Mouse (Mus musculus): ENCODE measurements around the gene Ranbp3.

Ranbp3 gene

GRCm38 (mm10) chr17:56727029-56727649 lies 54.0 kb downstream of the Ranbp3 start:
- no peak for DNase-seq (ENCODE audit: low spot score)

DNA sequence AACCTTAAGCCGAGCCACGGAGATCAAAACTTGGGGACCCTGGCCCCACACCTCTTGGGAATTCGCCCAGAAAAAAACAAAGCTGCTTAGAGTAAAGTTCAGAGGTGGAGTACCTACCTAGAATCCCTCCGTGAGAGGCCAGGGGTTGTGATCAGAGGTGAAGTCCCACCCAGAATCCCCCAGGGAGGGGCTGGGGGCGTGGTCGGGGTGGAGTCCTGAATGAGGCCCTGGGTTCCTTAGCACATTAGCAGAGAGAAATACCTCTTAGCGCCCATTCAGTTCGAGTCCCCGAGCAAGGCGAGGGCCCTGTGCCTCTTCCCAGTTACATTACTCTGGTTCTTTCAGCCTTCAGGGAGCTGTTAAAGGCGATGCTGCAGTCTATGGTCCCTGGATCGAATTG lies 54.6 kb downstream of the Ranbp3 start:
- DNase-seq (ENCODE audit: low spot score), result no peak

- DNase-seq (ENCODE audit: low spot score), result peak; percentile 61
These were observed 55.0 kb downstream of the Ranbp3 start for GRCm38 (mm10) chr17:56728117-56728516.

- no peak for DNase-seq (ENCODE audit: low spot score)
These were observed 56.1 kb downstream of the Ranbp3 start for GRCm38 (mm10) chr17:56729151-56729550.

DNA sequence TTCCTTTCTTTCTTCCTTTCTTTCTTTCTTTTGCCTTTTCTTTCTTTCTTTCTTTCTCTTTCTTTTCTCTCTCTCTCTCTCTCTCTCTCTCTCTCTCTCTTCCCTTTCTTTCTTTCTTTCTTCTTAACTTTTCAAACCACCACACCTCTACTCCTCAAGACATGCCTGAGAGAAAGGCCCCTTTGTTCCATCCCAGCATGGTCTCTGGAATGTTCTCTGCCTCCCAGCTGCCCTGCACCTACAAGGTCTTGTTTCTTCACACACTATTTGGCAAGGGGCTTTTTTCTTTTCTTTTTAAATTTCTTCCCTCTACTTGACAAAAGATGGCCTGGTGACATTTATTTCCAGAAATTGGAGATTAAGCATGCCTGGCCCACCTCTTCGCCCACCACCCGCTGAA lies 56.6 kb downstream of the Ranbp3 start:
- no peak for DNase-seq (ENCODE audit: low spot score)

GRCm38 (mm10) chr17:56736534-56736933 lies 63.4 kb downstream of the Ranbp3 start:
- DNase-seq (ENCODE audit: low spot score), result no peak

DNA sequence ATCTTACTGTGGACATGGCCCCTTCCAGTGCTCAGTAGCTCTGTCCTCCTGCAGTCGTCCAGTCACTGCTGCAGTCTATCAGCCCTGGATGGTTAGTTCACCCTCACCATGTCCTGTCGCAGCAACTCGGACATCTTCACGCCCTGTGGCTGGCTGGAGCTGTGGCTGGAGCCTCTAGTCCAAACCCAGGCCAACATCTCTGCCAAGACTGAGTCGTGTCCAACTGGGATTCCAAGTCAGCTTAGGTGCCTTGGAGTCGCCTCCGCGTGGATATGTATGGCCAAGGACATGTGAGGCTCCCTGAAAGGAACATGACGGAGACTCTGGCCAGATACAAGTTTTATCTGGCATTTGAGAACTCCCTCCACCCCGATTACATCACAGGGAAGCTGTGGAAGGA lies 65.1 kb downstream of the Ranbp3 start:
- DNase-seq (ENCODE audit: low spot score), result no peak

DNA sequence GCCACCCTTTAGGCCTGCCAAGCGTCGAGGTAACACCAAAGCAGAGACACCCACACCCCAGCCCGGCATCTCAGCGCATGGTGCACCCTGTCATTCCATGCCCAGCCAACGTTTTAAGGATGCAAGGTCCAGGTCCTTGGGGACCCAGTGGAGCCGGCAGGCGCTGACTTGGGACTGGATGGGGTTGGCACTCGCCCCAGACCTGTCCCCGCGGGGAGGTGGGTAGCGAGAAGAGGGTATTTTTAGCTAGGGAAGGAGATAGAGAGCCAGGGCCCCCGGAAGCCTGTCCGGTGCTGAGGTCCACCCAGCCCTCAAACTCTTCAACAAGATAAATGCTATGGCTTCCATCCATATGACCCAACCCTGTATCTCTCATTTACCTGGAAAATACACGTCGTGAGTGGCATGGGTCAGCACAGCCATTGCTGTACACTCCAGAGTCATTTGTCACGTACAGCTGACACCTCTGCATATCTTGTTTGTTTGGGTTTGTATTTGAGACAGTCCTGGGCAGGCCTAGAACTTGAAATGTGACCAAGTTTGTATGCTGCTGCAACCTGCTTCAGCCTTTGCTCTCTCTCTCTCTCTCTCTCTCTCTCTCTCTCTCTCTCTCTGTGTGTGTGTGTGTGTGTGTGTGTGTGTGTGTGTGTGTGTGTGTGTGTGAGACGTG lies 67.2 kb downstream of the Ranbp3 start:
- DNase-seq (ENCODE audit: low spot score), result no peak

DNA sequence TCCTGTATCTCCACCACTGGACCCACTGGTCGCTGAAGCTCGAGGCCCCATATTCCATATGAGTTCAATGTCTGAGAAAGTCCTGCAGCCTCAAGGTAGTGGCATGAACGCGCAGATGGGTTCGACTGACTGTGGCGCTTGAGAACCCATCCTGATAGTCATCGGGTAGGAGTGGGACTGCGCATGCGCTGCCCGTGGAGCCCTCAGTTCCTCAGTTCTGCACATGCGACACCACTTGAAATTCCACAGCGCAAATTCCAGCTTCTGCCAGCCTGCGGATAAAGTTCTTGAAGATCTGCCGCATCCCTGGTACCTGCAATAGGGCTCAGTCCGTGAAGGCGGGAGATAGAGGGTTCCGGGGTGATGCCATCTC lies 67.7 kb downstream of the Ranbp3 start:
- DNase-seq (ENCODE audit: low spot score), result no peak

DNA sequence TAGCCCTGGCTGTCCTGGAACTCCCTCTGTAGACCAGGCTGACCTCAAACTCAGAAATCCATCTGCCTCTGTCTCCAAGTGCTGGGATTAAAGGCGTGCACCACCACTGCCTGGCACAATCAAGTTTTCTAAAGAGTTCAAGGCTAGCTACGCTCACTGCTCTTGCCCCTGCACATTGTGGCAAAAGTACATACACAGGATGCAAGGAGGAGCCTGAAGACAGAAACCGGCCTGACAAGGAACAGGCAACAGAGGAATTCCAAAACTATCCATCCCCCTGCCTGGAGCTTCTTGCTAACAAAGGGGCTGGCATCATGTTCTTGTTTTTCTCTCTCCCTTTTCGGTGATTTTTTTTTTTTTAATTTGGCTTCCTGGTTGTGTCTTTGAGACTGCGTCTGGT lies 71.1 kb downstream of the Ranbp3 start:
- no peak for DNase-seq (ENCODE audit: low spot score)

- peak; percentile 46 for DNase-seq (ENCODE audit: low spot score)
These were observed 78.4 kb downstream of the Ranbp3 start for GRCm38 (mm10) chr17:56751404-56752072.

DNA sequence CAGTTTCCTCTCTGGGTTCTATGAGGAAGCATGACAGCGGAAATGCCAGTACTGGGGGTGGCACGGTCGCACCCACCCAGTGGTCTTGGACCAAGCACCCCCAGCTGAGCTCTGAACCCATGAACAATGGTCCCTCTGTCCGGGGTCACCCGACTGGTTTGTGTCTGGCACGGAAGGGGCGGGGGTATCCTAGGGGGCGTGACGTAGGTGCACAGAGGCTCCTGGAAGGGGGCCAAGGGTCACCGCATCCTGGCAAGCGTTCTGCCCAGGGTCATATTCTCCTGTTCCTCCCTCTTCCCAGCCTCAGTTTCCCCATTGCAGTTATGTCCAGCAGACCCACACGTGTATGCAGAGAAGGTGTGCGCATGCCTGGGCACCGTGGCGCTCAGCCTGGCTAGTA lies 80.4 kb downstream of the Ranbp3 start:
- DNase-seq (ENCODE audit: low spot score), result no peak

- no peak for DNase-seq (ENCODE audit: low spot score)
These were observed 81.4 kb downstream of the Ranbp3 start for GRCm38 (mm10) chr17:56754271-56755185.

DNA sequence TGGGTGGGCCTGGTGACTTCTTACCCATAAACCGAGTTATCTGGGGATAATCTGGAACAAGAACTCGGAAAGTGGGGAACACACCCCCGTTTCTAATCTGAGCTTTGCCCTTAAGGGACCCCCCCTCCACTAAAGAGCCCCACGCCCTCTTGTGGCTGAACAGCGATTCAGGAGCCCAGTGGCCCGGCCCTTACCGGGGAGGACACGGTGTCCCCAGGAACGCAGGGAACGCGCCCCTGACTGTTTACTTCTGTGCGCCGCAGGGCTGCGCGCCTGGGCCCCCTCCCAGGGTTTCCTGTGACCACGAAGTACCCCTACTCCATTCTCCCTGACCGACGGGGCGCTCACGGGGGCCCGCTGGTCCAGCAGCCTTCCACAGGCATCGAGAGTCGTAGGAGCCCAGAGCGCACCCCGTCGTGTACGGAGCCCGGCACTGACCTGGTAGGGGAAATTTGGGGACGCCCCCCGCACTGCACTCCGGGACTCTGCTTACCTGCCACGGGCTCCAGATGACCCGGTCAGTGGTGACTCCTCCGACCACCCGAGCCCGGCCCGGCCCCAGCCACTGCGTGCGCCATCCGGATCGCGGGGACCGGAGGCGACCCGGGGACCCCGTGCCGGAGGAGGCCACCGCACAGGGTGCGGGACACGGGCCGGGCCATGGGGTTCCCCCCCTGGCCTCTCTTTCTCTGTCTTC lies 83.8 kb downstream of the Ranbp3 start:
- DNase-seq (ENCODE audit: low spot score), result peak; percentile 59

- peak; percentile 96 for DNase-seq (ENCODE audit: low spot score)
These were observed 84.5 kb downstream of the Ranbp3 start, which contains the start of gene Nrtn for GRCm38 (mm10) chr17:56757416-56758123. Gene Nrtn, minus strand, starts transcription at chr17:56757530.

DNA sequence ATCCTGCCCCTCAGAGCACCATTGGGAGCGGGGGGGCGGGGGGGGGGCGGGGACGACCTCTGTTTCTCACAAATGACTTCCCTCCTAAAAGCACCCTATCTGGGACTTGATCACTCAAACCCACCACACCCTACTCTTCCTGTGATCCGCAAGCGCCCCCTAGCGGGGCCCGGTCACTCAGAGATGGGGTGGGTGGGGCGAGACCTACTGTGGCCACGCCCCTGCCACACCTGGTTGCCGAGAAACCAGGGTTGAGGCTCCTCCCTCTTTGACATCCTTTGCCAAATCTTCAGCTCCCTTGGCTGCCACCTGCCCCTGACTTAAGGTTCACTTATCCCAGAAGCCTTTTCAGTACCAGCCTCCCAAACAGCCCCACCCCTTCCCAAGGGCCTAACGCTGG lies 85.0 kb downstream of the Ranbp3 start:
- peak; percentile 87 for DNase-seq (ENCODE audit: low spot score)

GRCm38 (mm10) chr17:56759261-56759660 lies 86.2 kb downstream of the Ranbp3 start:
- no peak for DNase-seq (ENCODE audit: low spot score)

GRCm38 (mm10) chr17:56761077-56761476 lies 88.0 kb downstream of the Ranbp3 start:
- no peak for DNase-seq (ENCODE audit: low spot score)

All from urinary bladder, postnatal 14 days (tissue).